Comparison of ENCODE assay signal across 27 mouse cellular contexts in the genomic region with DNA sequence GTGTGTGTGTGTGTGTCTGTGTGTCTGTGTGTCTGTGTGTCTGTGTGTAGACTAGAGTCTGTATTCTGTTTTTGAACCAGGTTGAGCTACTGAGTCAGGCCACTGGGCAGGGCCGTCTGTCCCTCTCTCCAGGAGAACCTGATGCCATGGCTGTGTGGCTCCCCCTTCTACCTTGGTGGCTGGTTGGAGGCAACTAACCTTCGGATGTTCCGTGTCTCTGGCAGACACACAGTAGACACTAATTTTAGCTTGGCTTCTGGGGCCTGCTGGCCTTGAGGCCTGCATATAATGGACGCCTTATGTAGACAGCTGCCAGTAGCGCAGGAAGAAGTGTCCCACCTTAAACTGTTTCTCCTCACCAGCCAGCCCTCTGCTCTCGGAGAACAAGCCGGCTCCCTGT.
"Had no signal": no experiment of that assay in that cellular context is flagged by ENCODE, and none has a peak within 500 bp of the region (broad histone marks: within the 10 kb centered on the region; RNA-seq: fewer than 3 reads in every experiment).

No protein-coding gene starts in this region.

- ATAC-seq: liver, embryonic 12.5 days had no signal

- H3K27me3 ChIP-seq: kidney, embryonic 15.5 days; limb, embryonic 12.5 days; liver, embryonic 12.5 days; liver, embryonic 15.5 days; lung, embryonic 15.5 days; neural tube, embryonic 12.5 days; neural tube, embryonic 15.5 days; stomach, embryonic 15.5 days had no signal

- DNase-seq: kidney, adult 8-10 months; kidney, postnatal 10 days; kidney, postnatal 36 days; layer of hippocampus, postnatal 36 days; liver; lung, adult 18-20 months; lung, postnatal 10 days; lung, postnatal 36 days; midbrain, embryonic 14.5 days; right cerebral cortex, adult 18-20 months; right cerebral cortex, postnatal 14 days; right cerebral cortex, postnatal 4 days; spleen, adult 18-20 months; thymus, adult 2 months; thymus, postnatal 14 days; thymus, postnatal 4 days had no signal

- H3K4me2 ChIP-seq: kidney, embryonic 15.5 days; limb, embryonic 12.5 days; liver, embryonic 12.5 days; liver, embryonic 15.5 days; lung, embryonic 15.5 days; neural tube, embryonic 12.5 days; neural tube, embryonic 15.5 days; stomach, embryonic 15.5 days had no signal

- H3K9ac ChIP-seq: kidney, embryonic 15.5 days; limb, embryonic 12.5 days; liver, embryonic 12.5 days; liver, embryonic 15.5 days; lung, embryonic 15.5 days; neural tube, embryonic 12.5 days; neural tube, embryonic 15.5 days; stomach, embryonic 15.5 days had no signal

- H3K4me1 ChIP-seq: kidney, embryonic 15.5 days; limb, embryonic 12.5 days; liver, embryonic 12.5 days; liver, embryonic 15.5 days; lung, embryonic 15.5 days; neural tube, embryonic 12.5 days; neural tube, embryonic 15.5 days; stomach, embryonic 15.5 days had no signal

- H3K4me3 ChIP-seq: kidney, embryonic 15.5 days; left cerebral cortex, adult 2 months; limb, embryonic 12.5 days; liver, embryonic 12.5 days; liver, embryonic 15.5 days; lung, embryonic 15.5 days; megakaryocyte, embryonic 14.5 days; midbrain, embryonic 10.5 days; neural tube, embryonic 12.5 days; neural tube, embryonic 15.5 days; stomach, embryonic 15.5 days had no signal

- H3K36me3 ChIP-seq: kidney, embryonic 15.5 days; limb, embryonic 12.5 days; liver, embryonic 12.5 days; liver, embryonic 15.5 days; lung, embryonic 15.5 days; midbrain, embryonic 10.5 days; neural tube, embryonic 12.5 days; neural tube, embryonic 15.5 days; stomach, embryonic 15.5 days had no signal

- H3K27ac ChIP-seq: kidney, embryonic 15.5 days; left cerebral cortex, adult 2 months; limb, embryonic 12.5 days; liver, embryonic 12.5 days; liver, embryonic 15.5 days; lung, embryonic 15.5 days; midbrain, embryonic 10.5 days; neural tube, embryonic 12.5 days; neural tube, embryonic 15.5 days; stomach, embryonic 15.5 days had no signal

- H3K9me3 ChIP-seq: kidney, embryonic 15.5 days; limb, embryonic 12.5 days; liver, embryonic 12.5 days; liver, embryonic 15.5 days; lung, embryonic 15.5 days; megakaryocyte, embryonic 14.5 days; midbrain, embryonic 10.5 days; neural tube, embryonic 12.5 days; neural tube, embryonic 15.5 days; stomach, embryonic 15.5 days had no signal
